Mouse (Mus musculus): ENCODE results near the gene Olfr374. TPM values are rescaled to one million over a fixed set of nuclear protein-coding genes. Genes with fewer than 3 reads are reported as not detected.

Olfr374 gene
- total RNA-seq, 1 experiment from 2014 or later = not detected

DNA sequence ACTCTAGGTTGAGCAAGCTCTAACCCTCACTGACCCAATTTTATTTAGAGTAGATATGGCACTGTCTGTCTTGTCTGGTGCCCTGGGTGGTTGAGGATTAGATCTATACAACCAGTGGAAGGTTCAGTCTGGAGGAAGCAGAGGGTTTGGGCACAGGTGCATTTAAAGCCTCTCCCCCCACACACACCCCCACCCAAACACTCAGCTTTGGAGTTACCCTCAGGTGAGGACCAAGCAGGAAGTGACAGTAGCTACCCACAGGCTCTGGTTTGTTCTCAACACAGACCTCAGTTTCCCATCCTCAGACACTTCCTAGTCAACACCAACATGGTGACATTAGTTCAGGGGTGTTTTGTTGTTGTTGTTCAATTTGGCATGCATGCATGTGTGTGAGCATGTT is 56.0 kb downstream of the Olfr374 start:
- ATAC-seq (replicated peaks; ENCODE audit: low read depth, poor library complexity, severe bottlenecking) = no peak

Other genes starting within 250 kb of the Olfr374 start
- 7.5 and 8.8 TPM in 2 replicates for gene Zfp709, start 225.0 kb upstream of the Olfr374 start, total RNA-seq (2017)
- gene Zfp882, start 198.4 kb upstream of the Olfr374 start, total RNA-seq (2017) = 8.7 and 8.8 TPM in 2 replicates
- gene Zfp617, start 198.4 kb upstream of the Olfr374 start, total RNA-seq (2017) = 12.7 and 13.5 TPM in 2 replicates
- gene Zfp961, start 156.0 kb upstream of the Olfr374 start, total RNA-seq (2017) = 21.8 and 35.5 TPM in 2 replicates
- gene Cyp4f18, start 97.4 kb upstream of the Olfr374 start, total RNA-seq (2017) = 0.64 and 1.6 TPM in 2 replicates
- gene Olfr372, start 65.8 kb upstream of the Olfr374 start, total RNA-seq (2017) = not detected in 2 replicates
- not detected in 2 replicates for gene Olfr373, start 23.9 kb upstream of the Olfr374 start, total RNA-seq (2017)
- gene Tpm4, start 27.9 kb downstream of the Olfr374 start, total RNA-seq (2017) = 77.0 and 102 TPM in 2 replicates
- 275 and 303 TPM in 2 replicates for gene Rab8a, start 54.2 kb downstream of the Olfr374 start, total RNA-seq (2017)
- 7.9 and 9.8 TPM in 2 replicates for gene Hsh2d, start 82.6 kb downstream of the Olfr374 start, total RNA-seq (2017)
- not detected in 2 replicates for gene Cib3, start 105.8 kb downstream of the Olfr374 start, total RNA-seq (2017)
- gene Gm11034, start 106.6 kb downstream of the Olfr374 start, total RNA-seq (2017) = not detected in 2 replicates
- gene Fam32a, start 112.7 kb downstream of the Olfr374 start, total RNA-seq (2017) = 42.5 and 56.2 TPM in 2 replicates
- 86.6 and 88.2 TPM in 2 replicates for gene Ap1m1, start 133.0 kb downstream of the Olfr374 start, total RNA-seq (2017)
- gene Gm10282, start 198.2 kb downstream of the Olfr374 start, total RNA-seq (2017) = 51.2 and 57.6 TPM in 2 replicates
- 7.2 and 7.6 TPM in 2 replicates for gene Klf2, start 212.0 kb downstream of the Olfr374 start, total RNA-seq (2017)

All from common myeloid progenitor, adult 5-6 weeks (primary cell).